ENCODE assay signal across 12 mouse cellular contexts in genomic region chr16:44549867-44550679, GRCm38 (mm10). TPM values are rescaled to one million over a fixed set of nuclear protein-coding genes. Genes with fewer than 3 reads are reported as not detected.
DNase-seq lines count a peak whose midpoint lies in the region; ATAC-seq and TF ChIP-seq lines count a peak whose summit lies in the region.
"Had no signal": no experiment of that assay in that cellular context is flagged by ENCODE, and none has a peak within 500 bp of the region (broad histone marks: within the 10 kb centered on the region; RNA-seq: fewer than 3 reads in every experiment).

No protein-coding gene starts in this region.

- 19% methylated on average over 7 of the region's 7 CpGs for WGBS in cerebellum, adult 2 months
- WGBS in neural tube, embryonic 11.5 days, result 42% methylated on average over 7 of the region's 7 CpGs
- 21% methylated on average over 7 of the region's 7 CpGs for WGBS in limb, embryonic 12.5 days
- 28% methylated on average over 7 of the region's 7 CpGs for WGBS in neural tube, embryonic 15.5 days

- no peak for TF ChIP-seq CTCF in cerebellum, adult 2 months (IDR thresholded peaks at IDR 0.05; ENCODE audit: borderline replicate concordance, insufficient read depth, low read depth, low read length)

- H3K9me3 ChIP-seq in neural tube, embryonic 11.5 days (ENCODE audit: control insufficient read depth, low read length), result no peaks in the 10 kb centered on the region
- H3K9me3 ChIP-seq in limb, embryonic 12.5 days, result no peaks in the 10 kb centered on the region
- no peaks in the 10 kb centered on the region for H3K9me3 ChIP-seq in neural tube, embryonic 15.5 days (replicated peaks)
- H3K9me3 ChIP-seq: intestine, embryonic 15.5 days had no signal

- peaks cover 68% of the 10 kb centered on the region for H3K4me1 ChIP-seq in cerebellum, adult 2 months (ENCODE audit: control insufficient read depth, insufficient read depth, low read length)
- H3K4me1 ChIP-seq in neural tube, embryonic 11.5 days (ENCODE audit: control insufficient read depth, insufficient read depth, low read length), result peaks cover 79% of the 10 kb centered on the region
- peaks cover 89% of the 10 kb centered on the region for H3K4me1 ChIP-seq in limb, embryonic 12.5 days (replicated peaks)
- peaks cover 51% of the 10 kb centered on the region for H3K4me1 ChIP-seq in neural tube, embryonic 15.5 days

- no peak for TF ChIP-seq POLR2A in cerebellum, adult 2 months (IDR thresholded peaks at IDR 0.05; ENCODE audit: borderline replicate concordance, insufficient read depth, low read length)

- ATAC-seq in neural tube, embryonic 11.5 days (ENCODE audit: insufficient read depth, low FRiP score, low TSS enrichment), result no peak
- ATAC-seq in limb, embryonic 12.5 days (ENCODE audit: insufficient number of reproducible peaks, insufficient read depth, low FRiP score, low TSS enrichment, low read depth), result no peak
- ATAC-seq in neural tube, embryonic 15.5 days (ENCODE audit: low FRiP score), result peak; percentile 49
- ATAC-seq: intestine, embryonic 15.5 days had no signal

- peak in 1 of 2 experiments; percentile 38 for DNase-seq in cerebellum, adult 2 months
- no peak for DNase-seq in cerebellum, postnatal 4 days (ENCODE audit: low spot score in 2 of 2)
- no peak for DNase-seq in neural tube, embryonic 11.5 days (ENCODE audit: low spot score)
- no peak for DNase-seq in neural tube, embryonic 10.5 days (ENCODE audit: extremely low spot score, low spot score)
- no peak for DNase-seq in left cerebral cortex, adult 9 months (ENCODE audit: low spot score in 2 of 2)
- DNase-seq in frontal cortex, adult 2 months (ENCODE audit: extremely low spot score in 1 of 2, low spot score in 1 of 2), result no peak
- DNase-seq: liver; right cerebral cortex, postnatal 25 days; thymus, postnatal 4 days had no signal

- peak overlapping the region; percentile 83 for H3K27ac ChIP-seq in cerebellum, adult 2 months (ENCODE audit: insufficient read depth, low read length)
- peak overlapping the region; percentile 44; the same call in 1 of the 2 replicates for H3K27ac ChIP-seq in neural tube, embryonic 11.5 days (ENCODE audit: low read depth, low read length)
- peak overlapping the region; percentile 64 for H3K27ac ChIP-seq in limb, embryonic 12.5 days
- 0 out of 2 replicates have a peak overlapping the region, but pooled peaks have one; percentile 1 for H3K27ac ChIP-seq in neural tube, embryonic 15.5 days (replicated peaks)
- H3K27ac ChIP-seq: intestine, embryonic 15.5 days had no signal

- H3K27me3 ChIP-seq in cerebellum, adult 2 months (ENCODE audit: control insufficient read depth, insufficient read depth, low read length), result no peaks in the 10 kb centered on the region
- no peaks in the 10 kb centered on the region for H3K27me3 ChIP-seq in neural tube, embryonic 11.5 days (ENCODE audit: control insufficient read depth, insufficient read depth, low read length)
- H3K27me3 ChIP-seq in limb, embryonic 12.5 days, result no peaks in the 10 kb centered on the region
- no peaks in the 10 kb centered on the region for H3K27me3 ChIP-seq in neural tube, embryonic 15.5 days (replicated peaks)
- H3K27me3 ChIP-seq: intestine, embryonic 15.5 days had no signal

- no peaks in the 10 kb centered on the region for H3K36me3 ChIP-seq in neural tube, embryonic 11.5 days (ENCODE audit: control insufficient read depth, insufficient read depth, low read length)
- peaks cover 55% of the 10 kb centered on the region for H3K36me3 ChIP-seq in limb, embryonic 12.5 days
- no peaks in the 10 kb centered on the region for H3K36me3 ChIP-seq in neural tube, embryonic 15.5 days
- H3K36me3 ChIP-seq: intestine, embryonic 15.5 days had no signal

- peak overlapping the region; percentile 9 for H3K4me3 ChIP-seq in cerebellum, adult 2 months (replicated peaks; ENCODE audit: insufficient read depth, low read depth, low read length)
- H3K4me3 ChIP-seq in neural tube, embryonic 11.5 days (ENCODE audit: low read depth, low read length), result no peak overlapping the region
- no peak overlapping the region for H3K4me3 ChIP-seq in limb, embryonic 12.5 days (replicated peaks)
- no peak overlapping the region for H3K4me3 ChIP-seq in neural tube, embryonic 15.5 days (replicated peaks)
- H3K4me3 ChIP-seq: intestine, embryonic 15.5 days had no signal

- no peak overlapping the region for H3K4me2 ChIP-seq in neural tube, embryonic 11.5 days (ENCODE audit: low read depth)
- H3K4me2 ChIP-seq in limb, embryonic 12.5 days, result peak overlapping the region; percentile 40
- 0 out of 2 replicates have a peak overlapping the region, but pooled peaks have one; percentile 11 for H3K4me2 ChIP-seq in neural tube, embryonic 15.5 days
- H3K4me2 ChIP-seq: intestine, embryonic 15.5 days had no signal

- H3K9ac ChIP-seq in neural tube, embryonic 11.5 days (ENCODE audit: low read length), result no peak overlapping the region
- peak overlapping the region; percentile 34; the same call in 1 of the 2 replicates for H3K9ac ChIP-seq in limb, embryonic 12.5 days (replicated peaks)
- no peak overlapping the region for H3K9ac ChIP-seq in neural tube, embryonic 15.5 days (replicated peaks)
- H3K9ac ChIP-seq: intestine, embryonic 15.5 days had no signal

RNA-seq across cellular contexts. Expression of gene Boc, which starts 8.6 kb away (rescaled TPM):
- polyA plus RNA-seq in cerebellum, adult 2 months (2012; rRNA removed), result 37.9 and 43.6 TPM in 2 replicates
- polyA plus RNA-seq in neural tube, embryonic 11.5 days (2014; fragmentation: Nextera tagmentation; extraction: Ambion mirVana), result 43.8 and 48.2 TPM in 2 replicates
- polyA plus RNA-seq in limb, embryonic 12.5 days (2016; fragmentation: Nextera tagmentation; extraction: Ambion mirVana), result 43.1 and 50.8 TPM in 2 replicates
- 6.9 and 8.1 TPM in 2 replicates for polyA plus RNA-seq in neural tube, embryonic 15.5 days (2015; fragmentation: Nextera tagmentation; extraction: Ambion mirVana)
- 7.9 and 8.5 TPM in 2 replicates for polyA plus RNA-seq in frontal cortex, adult 2 months (2012; rRNA removed)

Comparison
In these comparisons a context has a peak if more than half of its experiments do, and no peak if none do; other contexts are left out.
1. H3K27ac ChIP-seq: peak in every context shown above with its lines; median percentile 83 in cerebellum, adult 2 months; 64 in limb, embryonic 12.5 days; 44 in neural tube, embryonic 11.5 days; 1 in neural tube, embryonic 15.5 days.